Mouse (Mus musculus) MEL (cell line): ENCODE data around the gene Map2k4. TPM values are rescaled to one million over a fixed set of nuclear protein-coding genes. Genes with fewer than 3 reads are reported as not detected.

ENCODE experiments used
- DNase-seq: peaks from one replicate; pipeline ENCODE4 v3.0.0; 2011; ENCODE audit warnings: low read depth, low spot score
- H3K27ac ChIP-seq: 2 replicates; pipeline ENCODE4 v1.5.1; 2012; ENCODE audit warnings: low read depth, mild to moderate bottlenecking, control low read depth, low read length, moderate library complexity; ENCODE audit not compliant: control insufficient read depth
- H3K27me3 ChIP-seq, 2 experiments: fragments of 150-350 bp in 1 of 2; sonication (generic) in 1 of 2; 2 replicates each; pipeline ENCODE4 v1.6.1; 2012; ENCODE audit warnings: low read length in 2 of 2, mild to moderate bottlenecking in 2 of 2, improper control_type of control experiment in 1 of 2, moderate library complexity in 1 of 2; ENCODE audit not compliant: insufficient read depth in 2 of 2, control insufficient read depth in 1 of 2
- H3K36me3 ChIP-seq, 2 experiments: 2 replicates each; pipeline ENCODE4 v1.6.1; 2012 to 2014; ENCODE audit warnings: low read length in 2 of 2, improper control_type of control experiment in 1 of 2, inconsistent platforms in 1 of 2, mild to moderate bottlenecking in 1 of 2; ENCODE audit not compliant: insufficient read depth in 2 of 2, control insufficient read depth in 1 of 2
- H3K4me1 ChIP-seq, 2 experiments: fragments of 150-350 bp in 1 of 2; sonication (generic) in 1 of 2; 2 replicates each; pipeline ENCODE4 v1.6.1; 2012; ENCODE audit warnings: low read length in 2 of 2, improper control_type of control experiment in 1 of 2, mild to moderate bottlenecking in 1 of 2; ENCODE audit not compliant: insufficient read depth in 2 of 2, control insufficient read depth in 1 of 2
- H3K4me3 ChIP-seq, 2 experiments: fragments of 150-350 bp in 1 of 2; sonication (generic) in 1 of 2; 2 replicates each; pipeline ENCODE4 v1.5.1; 2012; ENCODE audit warnings: low read depth in 2 of 2, low read length in 2 of 2, mild to moderate bottlenecking in 2 of 2, moderate library complexity in 2 of 2, control low read depth in 1 of 2, improper control_type of control experiment in 1 of 2; ENCODE audit not compliant: control insufficient read depth in 1 of 2, insufficient read depth in 1 of 2
- H3K79me2 ChIP-seq: 2 replicates; pipeline ENCODE4 v1.6.1; 2012; ENCODE audit warnings: mild to moderate bottlenecking, low read length, moderate library complexity; ENCODE audit not compliant: control insufficient read depth, poor library complexity, insufficient read depth
- H3K9ac ChIP-seq: 2 replicates; pipeline ENCODE4 v1.6.1; 2012; ENCODE audit warnings: low read depth, mild to moderate bottlenecking, control low read depth, low read length, moderate library complexity; ENCODE audit not compliant: control insufficient read depth, poor library complexity, severe bottlenecking
- H3K9me3 ChIP-seq: fragments of 150-350 bp; sonication (generic); replicated peaks from 2 replicates; pipeline ENCODE4 v1.6.1; 2012; ENCODE audit warnings: mild to moderate bottlenecking, low read length, improper control_type of control experiment, moderate library complexity; ENCODE audit not compliant: insufficient read depth
- BHLHE40 ChIP-seq: IDR thresholded peaks from 2 replicates; pipeline ENCODE4 v1.6.1; 2012; ENCODE audit warnings: low read depth, mild to moderate bottlenecking, inconsistent platforms, low read length, improper control_type of control experiment, borderline replicate concordance
- GABPA ChIP-seq: IDR thresholded peaks from 2 replicates; pipeline ENCODE4 v1.6.1; 2012; ENCODE audit warnings: low read depth, mild to moderate bottlenecking, inconsistent platforms, low read length, improper control_type of control experiment, moderate library complexity
- GATA1 ChIP-seq: IDR thresholded peaks from 2 replicates; pipeline ENCODE4 v1.6.1; 2011; ENCODE audit warnings: low read depth, low read length, improper control_type of control experiment
- KAT2A ChIP-seq: conservative IDR thresholded peaks from 2 replicates; pipeline ENCODE4 v1.6.1; 2012; ENCODE audit warnings: low read depth, low read length, improper control_type of control experiment, inconsistent platforms
- MXI1 ChIP-seq: IDR thresholded peaks from 2 replicates; pipeline ENCODE4 v1.6.1; 2011; ENCODE audit warnings: mild to moderate bottlenecking, low read depth, low read length, improper control_type of control experiment
- MYB ChIP-seq: IDR thresholded peaks from 2 replicates; pipeline ENCODE4 v1.6.1; 2011; ENCODE audit warnings: mild to moderate bottlenecking, low read depth, low read length, improper control_type of control experiment
- NELFE ChIP-seq: IDR thresholded peaks from 2 replicates; pipeline ENCODE4 v1.6.1; 2011; ENCODE audit warnings: low read depth, low read length, improper control_type of control experiment
- RAD21 ChIP-seq: IDR thresholded peaks from 2 replicates; pipeline ENCODE4 v1.6.1; 2011; ENCODE audit warnings: mild to moderate bottlenecking, low read depth, low read length, improper control_type of control experiment
- SIN3A ChIP-seq: IDR thresholded peaks from 2 replicates; pipeline ENCODE4 v1.6.1; 2012; ENCODE audit warnings: low read length, improper control_type of control experiment, inconsistent platforms
- TCF12 ChIP-seq: IDR thresholded peaks from 2 replicates; pipeline ENCODE4 v1.6.1; 2014; ENCODE audit warnings: low read depth, mild to moderate bottlenecking, inconsistent platforms, low read length, improper control_type of control experiment, moderate library complexity
- UBTF ChIP-seq: IDR thresholded peaks from 2 replicates; pipeline ENCODE4 v1.6.1; 2012; ENCODE audit warnings: low read depth, mild to moderate bottlenecking, inconsistent platforms, low read length, improper control_type of control experiment, moderate library complexity, borderline replicate concordance; ENCODE audit not compliant: insufficient read depth
- USF2 ChIP-seq, 2 experiments: IDR thresholded peaks; 2 replicates each; pipeline ENCODE4 v1.6.1; 2011 to 2012; ENCODE audit warnings: improper control_type of control experiment in 2 of 2, low read length in 2 of 2, borderline replicate concordance in 1 of 2, inconsistent platforms in 1 of 2, low read depth in 1 of 2, mild to moderate bottlenecking in 1 of 2; ENCODE audit not compliant: insufficient read depth in 1 of 2
- ZNF384 ChIP-seq: IDR thresholded peaks from 2 replicates; pipeline ENCODE4 v1.6.1; 2012; ENCODE audit warnings: low read depth, mild to moderate bottlenecking, inconsistent platforms, low read length, improper control_type of control experiment
- polyA plus RNA-seq, 2 experiments: library from polyadenylated mRNA; stranded (reverse) in 1 of 2; unstranded in 1 of 2; fragments of >175 nt in 1 of 2; fragments of >200 nt in 1 of 2; gene quantifications; 2 replicates each; pipeline versions ENCODE4 v1.2.1 to v1.2.4; 2012; ENCODE audit warnings: low replicate concordance in 2 of 2, low read depth in 1 of 2; ENCODE audit not compliant: insufficient read length in 2 of 2, insufficient read depth in 1 of 2, missing spikeins in 1 of 2
- total RNA-seq: library from RNA; depleted of rRNA; stranded (reverse); fragments of 300-350 nt; gene quantifications from 2 replicates; pipeline ENCODE4 v1.2.3, GENCODE M21; 2012; rRNA removed

Gene Map2k4
- total and polyA plus RNA-seq, 3 experiments, result 20.0 to 70.7 (median 21.8) TPM

GRCm38 (mm10) chr11:65644539-65644938 lies 143.6 kb downstream of the Map2k4 start:
- Histone ChIP-seq H3K9ac (no peak overlapping the region), H3K9me3 (no peaks in the 10 kb centered on the region), H3K27me3 (peaks cover 0 to 2% of the 10 kb centered on the region in 2 experiments; a peak in 1 of 4 replicates), H3K27ac (no peak overlapping the region), H3K36me3 (peaks cover 0 to 2% of the 10 kb centered on the region in 2 experiments; a peak in 2 of 4 replicates), H3K4me1 (peaks cover under 1 to 2% of the 10 kb centered on the region in 2 experiments; a peak in 3 of 4 replicates), H3K4me3 (no peak overlapping the region), H3K79me2 (no peaks in the 10 kb centered on the region)
- no peak for DNase-seq
- no peak for TF ChIP-seq BHLHE40
- no peak for TF ChIP-seq GABPA
- no peak for TF ChIP-seq UBTF
- no peak for TF ChIP-seq MXI1

- Histone ChIP-seq H3K4me3 (no peak overlapping the region), H3K36me3 (no peaks in the 10 kb centered on the region), H3K9ac (no peak overlapping the region), H3K27ac (no peak overlapping the region), H3K9me3 (no peaks in the 10 kb centered on the region), H3K4me1 (no peaks in the 10 kb centered on the region), H3K27me3 (peaks cover 0 to 2% of the 10 kb centered on the region in 2 experiments; a peak in 1 of 4 replicates), H3K79me2 (no peaks in the 10 kb centered on the region)
- TF ChIP-seq NELFE (no peak), ZNF384 (no peak), TCF12 (no peak), GATA1 (no peak), SIN3A (no peak), RAD21 (no peak), KAT2A (no peak), USF2 (IDR thresholded peaks at IDR 0.05; ENCODE audit: borderline replicate concordance in 1 of 2, insufficient read depth in 1 of 2, low read depth in 1 of 2, low read length in 2 of 2) (no peak), MYB (no peak)
- DNase-seq, result no peak
Observed at GRCm38 (mm10) chr11:65640261-65640660, 147.8 kb downstream of the Map2k4 start.

Other genes with a start within 250 kb of the Map2k4 start
- gene Zkscan6, start 18.9 kb upstream of the Map2k4 start, total RNA-seq, result 16.5 and 18.1 TPM in 2 replicates
- 10 to 100 TPM in 1 of 2 experiments, not detected in 1; 12.0 TPM for gene Zkscan6, start 18.9 kb upstream of the Map2k4 start, polyA plus RNA-seq